In the genomic region with DNA sequence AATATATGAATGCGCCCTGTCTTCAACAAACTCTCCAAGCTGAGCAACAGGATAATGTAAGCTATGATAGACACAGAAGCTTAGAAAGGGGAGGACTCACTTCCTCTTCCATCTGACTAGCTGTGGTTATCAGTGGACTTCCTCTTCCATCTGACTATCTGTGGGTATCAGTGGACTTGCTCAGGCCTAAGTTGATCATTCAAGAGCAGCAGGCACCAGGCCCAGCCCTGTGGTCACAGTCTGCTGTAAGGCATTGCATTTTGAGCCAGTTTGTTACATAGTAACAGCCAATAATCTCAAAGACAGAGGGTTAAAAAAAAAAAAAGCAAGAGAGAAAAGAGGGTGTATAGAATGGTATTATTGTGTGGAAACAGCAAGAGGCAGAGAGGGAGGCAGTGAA, we compare ENCODE assay signal across 12 mouse cellular contexts. TPM values are rescaled to one million over a fixed set of nuclear protein-coding genes. Genes with fewer than 3 reads are reported as not detected.
DNase-seq lines count a peak whose midpoint lies in the region; ATAC-seq lines count a peak whose summit lies in the region.
"Had no signal": no experiment of that assay in that cellular context is flagged by ENCODE, and none has a peak within 500 bp of the region (broad histone marks: within the 10 kb centered on the region; RNA-seq: fewer than 3 reads in every experiment).

No protein-coding gene starts in this region.

- DNase-seq in spleen, postnatal 36 days (ENCODE audit: low spot score in 2 of 2): peak; percentile 20 to 36
- no peak for DNase-seq in spleen, postnatal 4 days (ENCODE audit: low spot score in 2 of 2)
- no peak for DNase-seq in cerebellum, adult 9-11 months
- DNase-seq in MN1 (ENCODE audit: low spot score): no peak
- DNase-seq: cerebellum, postnatal 14 days; heart, adult 2 months; lung, postnatal 14 days had no signal

- ATAC-seq in granulocyte monocyte progenitor cell, adult 5-6 weeks (replicated peaks; ENCODE audit: poor library complexity, severe bottlenecking): peak; percentile 90
- ATAC-seq in megakaryocyte, adult 5-6 weeks (ENCODE audit: poor library complexity, severe bottlenecking): peak; percentile 84
- ATAC-seq in activated CD4-positive, CD25-positive, alpha-beta regulatory T cell, adult 4 months: no peak
- ATAC-seq: inflammation-experienced regulatory T-cells, adult 6 months; midbrain, embryonic 13.5 days had no signal

RNA-seq across cellular contexts. Expression of a gene that starts 15.1 kb away (rescaled TPM):
- total RNA-seq in granulocyte monocyte progenitor cell, adult 5-6 weeks (2014; fragmentation: Nextera tagmentation): 28.9 and 38.8 TPM in 2 replicates
- 14.9 and 15.4 TPM in 2 replicates for total RNA-seq in granulocyte monocyte progenitor cell, adult 5-6 weeks (2017)
- 26.2 and 28.9 TPM in 2 replicates for total RNA-seq in megakaryocyte, adult 5-6 weeks (2015)
- total RNA-seq in megakaryocyte, adult 5-6 weeks (2017): 14.4 and 16.9 TPM in 2 replicates
- 1 to 10 TPM; 3.1 to 3.2 TPM for polyA plus RNA-seq in activated CD4-positive, CD25-positive, alpha-beta regulatory T cell, adult 4 months (2017; shearing (Covaris generic))

Comparison
In these comparisons a context has a peak if more than half of its experiments do, and no peak if none do; other contexts are left out.
1. DNase-seq: peak in spleen, postnatal 36 days (2 of 2); none in spleen, postnatal 4 days (0 of 2), cerebellum, adult 9-11 months (single experiment) and MN1 (single experiment).